Mouse (Mus musculus): ENCODE measurements around the gene Igf2bp1. TPM values are rescaled to one million over a fixed set of nuclear protein-coding genes. Genes with fewer than 3 reads are reported as not detected.
"Not testable (repeated sequence)": the region's sequence is repeated elsewhere in the genome, so short reads cannot be mapped to it uniquely, and the experiment has no call there.

The Igf2bp1 gene
- total RNA-seq, 2 experiments from 2014 or later: 2.6 to 3.5 TPM

DNA sequence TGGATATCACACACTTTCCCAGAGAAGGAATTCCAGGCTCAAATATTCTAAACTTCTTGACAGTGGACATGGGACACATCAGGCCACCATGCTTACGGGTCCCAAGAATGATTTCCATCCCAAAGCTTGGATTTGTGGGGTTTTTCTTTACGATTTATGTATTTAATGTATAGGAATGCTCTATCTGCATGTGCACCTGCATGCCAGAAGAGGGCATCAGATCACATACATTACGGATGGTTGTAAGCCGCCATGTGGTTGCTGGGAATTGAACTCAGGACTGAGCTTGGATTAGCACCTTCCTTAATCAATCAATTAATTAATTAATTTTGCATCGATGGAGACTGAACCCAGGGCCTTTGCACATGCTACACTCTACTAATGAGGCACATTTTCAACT lies 30.0 kb downstream of the Igf2bp1 start:
- no peak for DNase-seq
- intact Hi-C loops (cut with DNase I): loop anchor here (10.0 kb wide), 1 partner anchor 101 kb away; no protein-coding TSS in a partner anchor

DNA sequence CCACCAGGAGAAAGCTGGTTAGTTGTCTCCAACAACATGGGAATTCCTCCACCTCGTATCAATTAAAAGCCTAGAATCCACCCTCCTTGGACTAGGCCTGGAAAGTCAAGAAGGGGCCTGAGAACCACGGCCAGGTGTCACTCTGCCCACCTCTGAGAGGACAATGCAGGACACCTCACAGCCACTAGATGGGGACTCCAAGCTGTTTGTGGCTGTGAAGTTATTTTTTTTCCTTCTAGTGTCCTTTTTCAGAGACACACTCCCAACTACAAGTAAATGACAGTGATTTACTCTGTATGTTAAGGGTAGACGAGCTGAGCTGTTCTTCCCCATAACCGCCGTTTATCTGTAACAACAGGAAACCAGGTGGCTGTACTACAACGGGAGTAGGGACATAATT lies 32.6 kb downstream of the Igf2bp1 start:
- DNase-seq: no peak
- intact Hi-C loops (cut with DNase I): loop anchor here (10.0 kb wide), 1 partner anchor 98 kb away; no protein-coding TSS in a partner anchor

DNA sequence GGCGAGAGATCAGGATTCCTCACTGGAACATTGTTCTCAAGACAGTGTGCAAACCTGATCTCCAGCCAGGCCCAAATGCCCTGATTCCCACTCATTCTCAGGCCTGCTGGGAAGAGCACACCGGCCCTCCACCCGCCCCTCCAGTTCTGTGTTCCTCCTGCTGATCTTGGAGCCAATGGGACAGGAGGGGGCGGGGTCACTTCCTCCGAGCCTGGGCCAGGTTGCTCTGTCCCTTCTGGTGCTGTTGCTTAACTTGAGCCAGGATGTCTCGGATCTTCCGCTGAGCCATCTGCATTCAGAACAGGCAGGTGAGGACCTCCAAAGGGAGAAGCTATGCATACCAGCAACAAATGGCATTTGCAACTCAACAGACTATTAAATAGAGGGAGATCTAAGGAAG lies 42.4 kb downstream of the Igf2bp1 start:
- intact Hi-C loops (cut with DNase I): no loop called here
- no peak for DNase-seq

DNA sequence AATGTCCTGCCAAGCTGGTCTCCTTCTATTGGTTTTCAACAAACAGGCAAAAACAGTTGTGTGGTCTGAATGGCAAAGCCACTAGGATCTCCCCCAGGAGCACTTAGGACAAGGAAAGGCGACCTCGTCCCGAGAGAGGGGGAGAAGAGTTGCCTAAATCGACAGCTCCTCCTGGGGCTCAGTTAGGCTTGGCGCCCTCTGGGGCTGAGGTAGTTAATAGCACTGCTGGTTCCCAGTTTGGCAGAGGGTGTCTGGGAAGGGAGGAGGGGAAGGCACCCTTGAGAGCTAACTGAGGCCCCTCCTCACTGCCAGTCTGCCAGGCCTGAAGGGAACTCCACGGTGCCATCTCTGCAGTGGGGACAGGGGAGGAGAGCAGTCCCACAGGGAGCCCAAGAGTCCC lies 46.6 kb downstream of the Igf2bp1 start:
- intact Hi-C loops (cut with DNase I): loop anchor here (10.0 kb wide), 1 partner anchor 74 kb away; no protein-coding TSS in a partner anchor

DNA sequence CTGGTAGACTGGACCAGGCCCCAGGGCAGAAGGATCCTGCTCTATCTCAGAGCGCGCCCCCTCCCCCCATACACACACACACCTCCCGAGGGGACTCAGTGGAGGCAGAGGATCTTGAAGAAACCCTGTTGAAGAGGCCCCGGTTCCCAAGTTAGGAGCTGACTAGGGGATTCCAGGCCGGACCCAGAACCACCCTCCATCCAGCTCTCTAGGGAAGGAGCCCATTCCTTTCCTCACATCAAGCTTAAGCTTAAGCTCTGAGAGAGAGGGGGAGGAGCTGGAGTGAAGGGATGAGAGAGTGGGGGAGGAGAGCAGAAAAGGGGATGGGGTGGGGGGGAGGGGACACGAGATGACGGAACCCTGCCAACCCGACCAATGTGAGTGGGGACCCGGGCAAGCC lies 47.5 kb downstream of the Igf2bp1 start:
- intact Hi-C loops (cut with DNase I): loop anchor here (10.0 kb wide), 1 partner anchor 73 kb away; no protein-coding TSS in a partner anchor
- DNase-seq: no peak

More for the DNA sequence above, 46.6 kb downstream of the Igf2bp1 start:
- DNase-seq: no peak

DNA sequence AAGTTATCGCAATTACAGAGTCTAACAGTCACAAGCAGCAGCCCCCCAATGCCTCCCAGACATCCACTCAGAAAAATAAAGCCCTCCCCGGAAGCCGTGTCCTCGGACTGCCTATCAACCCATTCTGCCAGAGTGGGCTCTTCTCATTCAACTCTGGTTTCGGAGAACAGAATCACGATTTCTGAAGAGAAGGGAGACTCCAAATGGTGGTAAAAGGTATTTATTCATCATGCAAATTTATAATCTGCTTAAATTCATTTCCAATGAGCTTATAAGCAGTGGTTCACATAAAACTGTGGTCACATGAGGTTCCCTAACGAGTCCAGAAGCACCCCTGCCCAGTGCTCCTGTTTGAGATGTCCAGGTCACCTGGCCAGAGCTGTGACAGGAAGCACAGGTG lies 48.3 kb downstream of the Igf2bp1 start:
- no peak for DNase-seq

DNA sequence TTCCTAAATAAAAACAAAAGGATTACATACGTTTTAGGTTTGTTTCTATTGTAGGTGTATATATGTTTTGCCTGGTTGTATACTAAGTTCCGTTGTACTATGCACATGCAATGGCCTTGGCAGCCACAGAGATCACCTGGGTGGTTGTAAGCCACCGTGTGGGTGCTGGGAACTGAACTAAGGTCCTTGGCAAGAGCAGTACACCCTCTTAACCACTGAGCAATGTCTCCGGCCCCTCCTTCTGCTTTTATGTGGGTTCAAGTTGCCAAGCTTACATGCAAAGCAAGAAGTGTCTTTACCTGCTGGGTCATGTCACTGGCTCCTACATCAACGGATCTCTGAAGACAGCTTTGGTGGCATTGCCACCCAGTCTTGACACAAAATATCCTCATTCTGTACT lies 52.4 kb downstream of the Igf2bp1 start:
- intact Hi-C loops (cut with DNase I): loop anchor here (10.0 kb wide), 1 partner anchor 69 kb away; no protein-coding TSS in a partner anchor
- no peak for DNase-seq

More for the DNA sequence above, 48.3 kb downstream of the Igf2bp1 start:
- intact Hi-C loops (cut with DNase I): loop anchor here (10.0 kb wide), 1 partner anchor 73 kb away; no protein-coding TSS in a partner anchor

DNA sequence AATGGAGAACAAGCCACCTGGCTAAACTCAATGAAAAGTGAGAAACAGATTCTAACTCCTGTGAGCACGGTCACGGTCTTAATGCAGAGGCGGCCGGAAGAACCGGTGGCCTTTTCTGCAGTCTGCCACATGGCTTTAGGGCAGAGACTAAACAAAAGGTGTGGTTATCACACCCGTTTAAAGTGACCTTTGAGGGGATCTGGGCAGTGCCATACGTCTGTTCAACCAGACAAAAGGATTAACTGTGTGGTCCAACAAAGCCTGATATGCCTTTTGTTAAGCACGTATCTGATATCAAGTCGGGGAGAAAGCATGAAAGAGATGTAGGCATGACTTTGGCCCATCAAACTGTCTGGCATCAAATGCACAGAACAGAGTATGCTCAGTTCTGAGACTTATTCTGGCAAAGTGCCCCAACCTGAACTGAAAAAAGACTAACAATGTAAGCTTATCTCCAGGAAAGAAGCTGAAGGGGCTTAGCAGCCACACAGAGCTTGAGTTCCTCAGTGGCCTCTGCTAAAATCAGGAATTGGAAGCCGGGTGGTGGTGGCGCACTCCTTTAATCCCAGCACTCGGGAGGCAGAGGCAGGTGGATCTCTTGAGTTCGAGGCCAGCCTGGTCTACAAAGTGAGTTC lies 59.8 kb downstream of the Igf2bp1 start:
- DNase-seq: no peak

DNA sequence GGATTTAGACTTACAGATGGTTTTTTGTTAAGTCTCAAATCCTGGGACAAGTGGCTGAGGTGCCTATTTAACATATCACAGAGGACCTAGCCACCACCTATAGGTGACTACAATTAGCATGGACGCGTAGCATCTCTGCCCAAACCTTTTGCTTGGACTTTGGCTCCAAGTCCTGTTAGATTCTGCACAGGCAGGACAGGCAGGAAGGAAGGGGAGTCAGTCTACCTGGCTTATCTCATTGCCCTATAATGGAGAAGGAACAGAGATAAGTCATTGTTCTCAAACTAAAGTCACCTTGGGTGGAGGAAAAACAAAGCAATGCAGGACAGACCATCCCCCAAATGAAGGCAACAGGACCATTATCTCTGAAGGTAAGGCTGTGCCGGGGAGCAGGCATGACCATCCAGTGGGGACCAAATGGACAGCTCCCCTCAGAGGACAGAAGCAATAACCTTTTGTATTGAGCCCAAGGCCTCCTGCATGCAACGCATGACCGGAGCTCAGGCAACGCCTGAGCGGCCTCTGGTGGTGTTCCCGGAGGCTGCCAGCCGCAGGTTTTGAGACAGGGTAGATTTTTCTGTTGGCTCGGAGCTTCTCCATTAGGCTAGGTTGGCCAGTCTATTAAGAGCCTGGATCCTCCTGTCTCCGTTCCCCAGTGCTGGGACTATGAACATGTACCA lies 65.8 kb downstream of the Igf2bp1 start:
- DNase-seq: no peak
- intact Hi-C loops (cut with DNase I): no loop called here

More for the DNA sequence above, 59.8 kb downstream of the Igf2bp1 start:
- intact Hi-C loops (cut with DNase I): no loop called here

DNA sequence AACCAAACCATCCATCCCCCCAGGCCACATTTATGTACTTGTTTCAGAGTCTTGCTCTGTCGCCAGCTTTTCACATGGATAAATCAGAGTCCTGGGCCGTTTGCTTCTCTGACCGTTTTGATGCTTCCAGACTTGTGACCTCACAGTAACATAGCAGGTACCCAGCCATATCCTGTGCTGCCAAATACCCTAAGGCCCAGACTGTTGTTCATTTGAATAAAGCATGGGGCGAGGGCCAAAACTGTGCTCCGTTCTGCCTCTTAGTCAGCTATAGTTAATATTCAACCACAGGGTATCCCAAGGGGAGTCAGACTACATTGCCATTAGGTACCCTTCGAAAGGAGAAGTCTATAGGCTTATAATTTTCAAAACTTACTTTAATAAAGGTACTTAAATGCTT lies 69.3 kb downstream of the Igf2bp1 start:
- intact Hi-C loops (cut with DNase I): no loop called here
- no peak for DNase-seq

DNA sequence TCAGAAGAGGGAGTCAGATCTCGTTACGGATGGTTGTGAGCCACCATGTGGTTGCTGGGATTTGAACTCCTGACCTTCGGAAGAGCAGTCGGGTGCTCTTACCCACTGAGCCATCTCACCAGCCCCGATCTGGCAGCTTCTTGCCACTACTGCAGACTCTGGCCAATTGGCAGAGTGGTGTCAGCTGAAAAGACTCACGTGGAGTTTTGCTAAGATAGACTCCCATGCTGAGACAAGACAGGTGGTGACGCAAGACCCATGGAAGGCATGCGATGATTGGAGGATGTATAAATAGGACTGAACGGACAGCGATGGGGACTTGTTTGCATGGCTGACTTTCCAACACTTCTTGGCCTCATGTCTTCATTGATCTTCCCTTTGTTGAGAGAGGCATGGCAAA lies 73.6 kb downstream of the Igf2bp1 start:
- intact Hi-C loops (cut with DNase I): not testable (repeated sequence)

DNA sequence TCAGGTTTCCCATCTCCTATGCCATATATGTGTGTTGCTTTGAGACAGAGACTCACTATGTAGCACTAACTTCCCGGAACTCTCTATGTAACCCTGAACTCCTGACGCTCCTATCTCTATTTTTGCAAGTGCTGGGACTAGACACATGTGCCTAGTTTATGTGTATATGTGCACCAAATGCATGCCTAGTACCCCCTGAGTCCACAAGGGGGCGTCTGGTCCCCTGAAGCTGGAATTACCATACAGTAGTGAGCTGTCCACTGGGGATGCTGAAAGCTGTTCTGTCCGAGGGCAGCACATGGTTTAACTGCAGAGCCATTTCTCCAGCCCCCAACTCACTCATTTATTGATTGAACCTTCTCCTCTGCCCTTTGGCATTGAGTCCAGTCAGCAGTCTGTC lies 79.3 kb downstream of the Igf2bp1 start:
- intact Hi-C loops (cut with DNase I): no loop called here
- DNase-seq: no peak

More for the DNA sequence above, 73.6 kb downstream of the Igf2bp1 start:
- DNase-seq: not testable (repeated sequence)

DNA sequence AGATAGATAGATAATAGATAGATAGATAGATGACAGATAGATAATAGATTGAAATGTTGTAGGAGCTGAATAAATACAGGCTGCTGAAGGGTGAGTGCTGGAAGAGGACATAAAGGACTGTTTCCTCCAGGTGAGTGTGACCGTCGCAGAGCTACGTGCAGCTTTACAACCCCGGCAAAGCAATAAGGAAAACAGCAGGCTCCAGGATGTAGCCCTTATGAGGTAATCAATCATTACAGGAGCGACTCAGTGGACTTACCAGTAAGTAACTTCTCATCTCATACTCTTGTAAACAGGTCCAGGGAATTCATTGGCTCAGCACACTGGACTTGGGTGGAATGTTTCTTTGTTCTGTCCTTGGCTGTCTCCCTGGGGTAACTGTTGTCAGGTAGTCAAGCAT lies 79.8 kb downstream of the Igf2bp1 start:
- intact Hi-C loops (cut with DNase I): no loop called here

DNA sequence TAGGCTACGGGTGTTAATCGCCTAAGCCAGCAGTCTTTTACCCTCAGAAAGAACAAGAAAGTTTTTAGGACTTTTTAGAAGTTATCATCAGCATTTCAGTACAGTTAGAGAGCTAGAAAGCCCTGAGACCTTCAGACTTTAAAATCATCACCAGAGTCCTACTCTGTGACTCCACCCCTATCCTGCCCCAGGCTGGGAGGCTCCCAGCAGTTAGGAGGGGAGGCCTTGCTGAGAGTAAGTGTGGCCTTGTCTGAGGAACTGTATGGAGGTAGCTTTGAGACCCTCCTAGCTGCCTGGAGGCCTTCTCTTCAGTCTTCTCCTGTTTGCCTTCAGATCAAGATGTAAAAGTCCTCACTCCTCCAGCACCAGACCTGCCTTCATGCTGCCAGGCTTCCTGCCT lies 81.5 kb downstream of the Igf2bp1 start:
- DNase-seq: no peak
- intact Hi-C loops (cut with DNase I): no loop called here

More for the DNA sequence above, 79.8 kb downstream of the Igf2bp1 start:
- no peak for DNase-seq

DNA sequence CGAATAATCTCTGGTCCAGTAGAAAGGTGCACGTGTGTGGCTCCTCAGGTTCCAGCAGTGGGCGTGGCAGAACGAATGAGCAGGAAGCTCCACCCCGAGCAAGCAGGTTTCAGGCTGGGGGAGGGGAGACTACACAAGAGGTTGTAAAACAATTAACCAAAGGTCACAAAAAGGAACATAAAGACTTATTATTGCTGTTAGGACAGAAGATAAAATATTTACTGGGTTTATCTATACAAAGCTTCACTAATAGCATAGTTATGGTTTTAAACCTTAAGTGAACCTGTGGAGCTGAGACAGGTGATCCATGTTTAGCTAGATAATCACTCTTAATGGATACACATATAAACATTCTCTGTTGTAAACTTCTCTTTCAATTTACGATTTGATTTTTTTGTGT lies 82.3 kb downstream of the Igf2bp1 start:
- intact Hi-C loops (cut with DNase I); DNase-seq: not testable (repeated sequence)

DNA sequence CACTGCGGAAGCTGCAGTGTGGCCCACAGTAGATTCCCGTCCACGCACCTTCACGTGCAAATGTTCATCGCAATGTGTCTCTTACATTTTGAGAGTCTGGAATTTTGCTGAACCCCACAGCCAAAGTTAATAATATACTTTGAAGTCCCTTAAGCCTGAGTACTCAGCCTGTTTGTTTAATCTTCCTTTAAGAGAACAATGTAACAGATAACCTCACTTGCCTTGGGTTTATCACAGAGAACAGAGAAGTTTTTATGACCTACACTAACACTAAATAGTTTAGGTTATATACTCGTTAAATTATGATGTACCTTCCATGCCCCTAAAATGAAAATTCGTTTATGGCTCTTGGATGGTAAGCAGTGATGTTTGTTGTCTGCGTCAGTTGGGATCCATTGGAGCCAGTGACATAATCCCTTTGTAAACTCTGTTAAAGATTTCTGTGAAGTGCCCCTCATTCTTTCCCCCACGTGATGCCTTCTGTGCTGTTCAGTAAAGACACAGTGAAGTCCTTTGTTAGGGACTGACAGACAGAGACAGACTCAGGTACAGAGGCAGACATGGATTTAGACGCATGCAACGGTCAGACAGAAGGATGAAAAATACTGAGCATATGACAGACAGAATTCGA lies 83.6 kb downstream of the Igf2bp1 start:
- intact Hi-C loops (cut with DNase I): no loop called here
- no peak for DNase-seq

DNA sequence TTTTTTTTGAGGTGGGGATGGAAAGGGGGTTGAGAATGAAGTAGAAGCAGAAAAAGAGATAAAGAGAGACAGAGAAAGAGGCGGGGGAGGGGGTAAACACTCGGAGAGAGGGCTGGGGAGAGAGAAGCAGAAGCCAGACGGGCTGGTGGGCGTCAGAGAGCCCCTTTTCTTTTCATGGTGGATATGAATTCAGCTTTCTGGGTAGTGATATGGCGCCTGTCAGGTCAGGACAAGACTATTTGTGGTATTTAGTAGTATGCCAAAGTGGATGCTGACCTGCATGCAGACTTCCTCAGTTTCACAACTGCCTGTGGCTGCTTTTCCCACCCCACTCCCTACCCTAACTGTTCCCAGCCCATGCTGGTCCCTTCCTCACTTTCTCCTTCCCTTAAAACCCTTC lies 89.3 kb downstream of the Igf2bp1 start:
- intact Hi-C loops (cut with DNase I): no loop called here
- no peak for DNase-seq

DNA sequence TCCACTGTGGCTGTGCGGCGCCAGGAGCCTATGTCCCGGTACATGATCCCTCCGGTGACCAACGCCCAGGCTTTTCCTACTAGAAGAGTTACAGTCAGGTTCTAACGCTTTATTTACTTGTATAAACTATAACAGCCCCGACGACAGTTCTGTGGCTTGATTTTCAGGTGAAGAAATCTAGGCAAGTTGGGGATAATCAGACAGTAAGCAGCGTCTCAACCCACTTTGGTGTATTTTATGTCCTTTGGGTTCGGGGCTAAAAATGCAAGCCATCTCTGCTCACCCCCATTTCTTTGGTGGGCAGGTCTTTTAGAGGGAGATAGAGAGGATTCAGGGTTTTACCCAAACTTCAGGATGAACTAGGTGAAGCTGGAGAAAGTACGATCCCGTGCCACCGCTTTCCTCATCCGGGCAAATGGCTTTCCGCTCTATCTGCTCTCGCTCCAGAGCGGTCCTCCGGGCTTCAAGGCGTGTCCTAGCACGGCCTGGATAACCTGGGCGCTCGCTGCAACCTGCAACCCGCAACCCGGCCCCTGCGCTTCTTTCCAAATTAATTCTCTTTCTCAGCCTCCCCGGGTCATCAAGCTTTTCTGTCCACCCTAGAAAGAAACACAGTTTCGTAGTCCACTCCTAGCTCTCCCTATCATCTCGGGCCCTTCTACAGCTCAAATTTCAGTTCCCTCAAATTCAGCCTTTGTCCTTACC lies 90.6 kb downstream of the Igf2bp1 start:
- DNase-seq: no peak
- intact Hi-C loops (cut with DNase I): no loop called here

DNA sequence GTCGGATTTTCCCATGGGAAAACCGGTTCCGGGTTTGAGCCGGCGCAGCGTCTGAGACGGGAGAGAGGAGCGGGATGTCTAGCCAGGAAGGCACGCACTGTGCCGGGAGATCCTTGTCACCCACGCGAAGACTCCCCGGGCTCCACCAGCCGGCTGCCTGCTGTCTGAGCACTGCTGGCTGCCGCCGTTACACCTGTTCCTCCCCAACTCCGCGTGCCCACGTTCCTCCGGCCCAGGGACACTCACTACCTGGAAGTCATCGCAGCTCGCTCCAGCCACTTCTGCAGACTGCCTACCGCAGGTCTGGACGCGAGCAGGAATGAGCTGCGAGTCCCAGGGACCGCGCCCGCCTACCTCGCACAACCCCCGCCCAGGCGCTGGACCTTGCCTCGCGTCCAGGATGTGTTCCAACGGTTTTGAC lies 91.2 kb downstream of the Igf2bp1 start, which contains the start of gene B4galnt2:
Gene B4galnt2 (minus strand): TSS at position 321 of the 421 bp plus-strand sequence.
- DNase-seq: no peak
- intact Hi-C loops (cut with DNase I): no loop called here

DNA sequence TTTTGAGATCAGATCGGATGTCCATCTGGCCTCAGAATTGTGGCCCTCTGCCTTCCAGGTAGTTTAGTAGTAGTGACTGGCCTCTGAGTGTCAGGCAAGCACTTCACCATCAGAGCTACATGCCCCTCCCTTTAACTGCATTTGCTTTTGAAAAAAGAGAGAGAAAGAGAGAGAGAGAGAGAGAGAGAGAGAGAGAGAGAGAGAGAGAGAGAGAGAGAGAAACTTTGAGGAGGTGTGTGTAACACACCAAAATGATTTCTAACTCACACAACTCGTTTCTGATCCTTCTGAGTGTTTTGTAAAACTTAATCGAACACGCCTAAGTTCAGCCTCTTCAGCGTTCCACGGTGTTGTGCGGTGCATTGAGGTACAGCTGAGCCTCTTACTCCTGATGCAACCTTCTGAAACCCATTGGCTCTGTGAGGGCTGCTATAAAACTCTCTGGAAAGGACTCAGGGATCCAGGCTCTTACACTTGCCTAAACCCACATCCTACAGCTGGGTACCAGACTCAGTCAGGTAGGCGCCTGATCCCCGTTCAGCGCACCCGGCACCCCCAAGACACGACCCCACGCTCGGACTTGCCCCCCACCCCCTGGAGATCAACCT lies 91.7 kb downstream of the Igf2bp1 start:
- intact Hi-C loops (cut with DNase I): no loop called here
- no peak for DNase-seq

Measured in left cerebral cortex, postnatal 4 days (tissue).